Mouse (Mus musculus) megakaryocyte, embryonic 14.5 days (primary cell): ENCODE results near the gene Cenpj.

Experiments
- FLI1 ChIP-seq: IDR thresholded peaks from 2 replicates; pipeline ENCODE4 v1.6.1; 2012; ENCODE audit warnings: low read length, inconsistent platforms, mixed read lengths
- GATA1 ChIP-seq: IDR thresholded peaks from 3 replicates; pipeline ENCODE4 v1.6.1; 2012; ENCODE audit warnings: mixed read lengths, low read length, inconsistent platforms, borderline replicate concordance

- TF ChIP-seq GATA1 (no peak), FLI1 (no peak)
Observed at GRCm38 (mm10) chr14:56592191-56592590, 17.0 kb upstream of the Cenpj start.
